Mouse (Mus musculus) left cerebral cortex, adult 11 months (tissue): Measurements from ENCODE around the gene Car2.

Experiments used
- DNase-seq: peaks from one replicate; pipeline ENCODE4 v3.0.0; 2022; ENCODE audit warnings: low spot score

The Car2 gene

GRCm38 (mm10) chr3:14886102-14887098 is at the start of gene Car2:
Gene Car2 (plus strand): TSS chr3:14886273.
- peak; percentile 57 for DNase-seq

- DNase-seq, result no peak
Measured at GRCm38 (mm10) chr3:14838936-14839335, 47.1 kb upstream of the Car2 start.

GRCm38 (mm10) chr3:14839466-14840118 is 46.5 kb upstream of the Car2 start:
- DNase-seq, result no peak

- no peak for DNase-seq
Measured at GRCm38 (mm10) chr3:14848587-14849254, 37.4 kb upstream of the Car2 start.

GRCm38 (mm10) chr3:14853966-14854365 is 32.1 kb upstream of the Car2 start:
- DNase-seq, result no peak

GRCm38 (mm10) chr3:14854446-14854845 is 31.6 kb upstream of the Car2 start:
- no peak for DNase-seq

- no peak for DNase-seq
Measured at GRCm38 (mm10) chr3:14857874-14858273, 28.2 kb upstream of the Car2 start.

GRCm38 (mm10) chr3:14860291-14860690 is 25.8 kb upstream of the Car2 start:
- DNase-seq, result no peak

- no peak for DNase-seq
Measured at GRCm38 (mm10) chr3:14861165-14861564, 24.9 kb upstream of the Car2 start.

- DNase-seq, result no peak
Measured at GRCm38 (mm10) chr3:14861787-14862186, 24.3 kb upstream of the Car2 start.

- no peak for DNase-seq
Measured at GRCm38 (mm10) chr3:14862654-14863021, 23.4 kb upstream of the Car2 start.

- no peak for DNase-seq
Measured at GRCm38 (mm10) chr3:14863022-14863711, 22.9 kb upstream of the Car2 start, which contains the start of gene Car3. Gene Car3 (plus strand): TSS chr3:14863512.

- DNase-seq, result no peak
Measured at GRCm38 (mm10) chr3:14863922-14864321, 22.2 kb upstream of the Car2 start.

- DNase-seq, result no peak
Measured at GRCm38 (mm10) chr3:14865941-14866340, 20.1 kb upstream of the Car2 start.

GRCm38 (mm10) chr3:14869779-14870178 is 16.3 kb upstream of the Car2 start:
- DNase-seq, result no peak

GRCm38 (mm10) chr3:14870528-14870927 is 15.5 kb upstream of the Car2 start:
- no peak for DNase-seq

GRCm38 (mm10) chr3:14871386-14871785 is 14.7 kb upstream of the Car2 start:
- DNase-seq, result no peak

- DNase-seq, result no peak
Measured at GRCm38 (mm10) chr3:14874402-14875040, 11.6 kb upstream of the Car2 start.

- no peak for DNase-seq
Measured at GRCm38 (mm10) chr3:14876325-14876918, 9.7 kb upstream of the Car2 start.

GRCm38 (mm10) chr3:14877251-14877909 is 8.7 kb upstream of the Car2 start:
- DNase-seq, result no peak
